Mouse (Mus musculus): Measurements from ENCODE around the gene Elovl2.

DNA sequence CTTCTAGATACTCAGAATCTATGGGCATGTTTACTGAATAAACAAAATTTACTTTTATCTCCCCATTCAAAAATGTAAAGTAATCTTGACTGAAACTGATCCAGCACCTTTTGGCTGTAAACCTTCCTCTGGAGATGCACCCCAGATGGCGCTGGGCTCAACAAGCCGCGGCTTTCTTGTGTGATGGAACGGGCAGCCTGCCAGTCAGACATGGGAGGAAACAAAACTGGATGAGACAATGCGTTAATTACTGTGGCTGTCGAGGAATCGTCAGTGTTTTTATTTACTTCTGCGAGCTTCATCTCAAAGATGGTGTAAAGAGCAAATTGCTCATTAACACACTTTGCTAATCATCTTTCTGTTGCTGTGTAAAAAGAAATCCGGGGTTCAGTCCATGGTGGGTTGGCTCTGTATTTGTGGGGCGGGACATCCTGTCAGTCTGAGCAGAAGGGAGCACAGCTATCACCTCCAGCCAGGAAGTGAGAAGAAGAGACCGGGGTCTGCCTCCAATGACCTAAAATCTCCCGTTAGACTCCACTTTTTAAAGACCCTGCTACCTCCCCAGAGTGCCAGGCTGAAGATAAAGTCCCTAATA is 11.3 kb upstream of the Elovl2 start:
- TF ChIP-seq CTCF (IDR thresholded peaks at IDR 0.05; ENCODE audit: low read depth), result no peak
- TF ChIP-seq EP300 (IDR thresholded peaks at IDR 0.05; ENCODE audit: low read depth), result no peak
